In genomic region chr5:30243741-30244140, GRCm38 (mm10) we compare ENCODE assay signal across 9 mouse cellular contexts. TPM values are rescaled to one million over a fixed set of nuclear protein-coding genes. Genes with fewer than 3 reads are reported as not detected.
DNase-seq lines count a peak whose midpoint lies in the region; ATAC-seq and TF ChIP-seq lines count a peak whose summit lies in the region.
"Had no signal": no experiment of that assay in that cellular context is flagged by ENCODE, and none has a peak within 500 bp of the region (broad histone marks: within the 10 kb centered on the region; RNA-seq: fewer than 3 reads in every experiment).

No protein-coding gene starts in this region.

- H3K4me3 ChIP-seq in hindbrain, embryonic 11.5 days (ENCODE audit: low read depth, low read length) = no peak overlapping the region
- H3K4me3 ChIP-seq in hindbrain, embryonic 16.5 days (ENCODE audit: low read length) = no peak overlapping the region
- H3K4me3 ChIP-seq in liver, embryonic 14.5 days (ENCODE audit: insufficient read depth in 1 of 2, low read depth in 2 of 2, low read length in 2 of 2) = no peak overlapping the region

- no peaks in the 10 kb centered on the region for H3K36me3 ChIP-seq in hindbrain, embryonic 11.5 days (ENCODE audit: control insufficient read depth, insufficient read depth, low read length)
- H3K36me3 ChIP-seq in hindbrain, embryonic 16.5 days (ENCODE audit: control insufficient read depth, insufficient read depth, low read length) = no peaks in the 10 kb centered on the region
- H3K36me3 ChIP-seq in liver, embryonic 14.5 days (replicated peaks; ENCODE audit: control insufficient read depth, insufficient read depth, low read depth) = no peaks in the 10 kb centered on the region

- H3K9ac ChIP-seq in hindbrain, embryonic 11.5 days (ENCODE audit: low read depth, low read length) = no peak overlapping the region
- H3K9ac ChIP-seq in hindbrain, embryonic 16.5 days (ENCODE audit: low read depth, low read length) = no peak overlapping the region
- no peak overlapping the region for H3K9ac ChIP-seq in liver, embryonic 14.5 days (replicated peaks)

- H3K27me3 ChIP-seq in hindbrain, embryonic 11.5 days (ENCODE audit: control insufficient read depth, insufficient read depth, low read length) = no peaks in the 10 kb centered on the region
- H3K27me3 ChIP-seq in hindbrain, embryonic 16.5 days (replicated peaks; ENCODE audit: control insufficient read depth, insufficient read depth, low read length) = no peaks in the 10 kb centered on the region
- no peaks in the 10 kb centered on the region for H3K27me3 ChIP-seq in liver, embryonic 14.5 days (ENCODE audit: control insufficient read depth, insufficient read depth, low read length)

- peak; percentile 27 for DNase-seq in hindbrain, embryonic 11.5 days (ENCODE audit: low spot score)
- peak; percentile 38 for DNase-seq in A20 (ENCODE audit: low read depth, low spot score)
- peak; percentile 59 for DNase-seq in R1 (ENCODE audit: low read depth, low spot score)
- no peak for DNase-seq in liver, embryonic 14.5 days (ENCODE audit: low read depth in 3 of 3, low spot score in 3 of 3)
- no peak for DNase-seq in right cerebral cortex, postnatal 36 days (ENCODE audit: low spot score in 2 of 2)
- no peak for DNase-seq in layer of hippocampus, postnatal 36 days

- no peaks in the 10 kb centered on the region for H3K9me3 ChIP-seq in hindbrain, embryonic 11.5 days (ENCODE audit: control insufficient read depth, low read length)
- H3K9me3 ChIP-seq in hindbrain, embryonic 16.5 days (ENCODE audit: control insufficient read depth, low read length) = no peaks in the 10 kb centered on the region
- H3K9me3 ChIP-seq in liver, embryonic 14.5 days (ENCODE audit: control insufficient read depth, low read length) = no peaks in the 10 kb centered on the region

- 73% methylated on average over 9 of the region's 9 CpGs for WGBS in hindbrain, embryonic 11.5 days
- 56% methylated on average over 9 of the region's 9 CpGs for WGBS in hindbrain, embryonic 16.5 days
- WGBS in liver, embryonic 14.5 days (ENCODE audit: insufficient replicate concordance) = 28% methylated on average over 9 of the region's 9 CpGs

- H3K4me2 ChIP-seq in hindbrain, embryonic 11.5 days (replicated peaks; ENCODE audit: low read depth, low read length) = no peak overlapping the region
- H3K4me2 ChIP-seq in hindbrain, embryonic 16.5 days (ENCODE audit: low read length) = no peak overlapping the region
- no peak overlapping the region for H3K4me2 ChIP-seq in liver, embryonic 14.5 days (ENCODE audit: low read depth)

- TF ChIP-seq EP300 in liver, embryonic 14.5 days (IDR thresholded peaks at IDR 0.05; ENCODE audit: low read depth) = no peak

- no peak for ATAC-seq in hindbrain, embryonic 11.5 days (ENCODE audit: low FRiP score)
- no peak for ATAC-seq in hindbrain, embryonic 16.5 days
- ATAC-seq in liver, embryonic 14.5 days (ENCODE audit: insufficient read depth) = no peak
- ATAC-seq in inflammation-experienced regulatory T-cells, adult 6 months = no peak

- TF ChIP-seq CTCF in liver, embryonic 14.5 days (IDR thresholded peaks at IDR 0.05; ENCODE audit: low read depth) = peak; percentile 67

- H3K27ac ChIP-seq in hindbrain, embryonic 11.5 days (ENCODE audit: low read depth, low read length) = no peak overlapping the region
- H3K27ac ChIP-seq in hindbrain, embryonic 16.5 days (ENCODE audit: low read depth, low read length) = no peak overlapping the region
- no peak overlapping the region for H3K27ac ChIP-seq in liver, embryonic 14.5 days

- H3K4me1 ChIP-seq in hindbrain, embryonic 11.5 days (replicated peaks; ENCODE audit: control insufficient read depth, insufficient read depth, low read length) = no peaks in the 10 kb centered on the region
- peaks cover 2% of the 10 kb centered on the region; the same call in 1 of the 2 replicates for H3K4me1 ChIP-seq in hindbrain, embryonic 16.5 days (ENCODE audit: control insufficient read depth, insufficient read depth, low read depth, low read length)
- H3K4me1 ChIP-seq in liver, embryonic 14.5 days (replicated peaks; ENCODE audit: control insufficient read depth in 2 of 2, insufficient read depth in 2 of 2, low read length in 1 of 2) = peaks cover 17 to 23% of the 10 kb centered on the region in 2 experiments

RNA-seq across cellular contexts. Expression of gene Selenoi, which starts 11.4 kb away (rescaled TPM):
- polyA plus RNA-seq in hindbrain, embryonic 11.5 days (2014; fragmentation: Nextera tagmentation; extraction: Ambion mirVana) = 24.0 and 25.4 TPM in 2 replicates
- 26.5 and 29.8 TPM in 2 replicates for polyA plus RNA-seq in hindbrain, embryonic 16.5 days (2015; fragmentation: Nextera tagmentation; extraction: Ambion mirVana)
- 13.3 and 13.5 TPM in 2 replicates for polyA plus RNA-seq in liver, embryonic 14.5 days (2012; rRNA removed)
- 12.5 and 14.8 TPM in 2 replicates for polyA plus RNA-seq in liver, embryonic 14.5 days (2014; fragmentation: Nextera tagmentation; extraction: Ambion mirVana)
- 10 to 100 TPM; 18.1 to 26.0 (median 25.3) TPM for polyA plus RNA-seq in inflammation-experienced regulatory T-cells, adult 6 months (2017; shearing (Covaris generic))
- 10 to 100 TPM; 41.7 to 45.7 TPM for total RNA-seq in layer of hippocampus, postnatal 36 days (2021)

RNA-seq across cellular contexts. Expression of gene Drc1, which starts 37.4 kb away (rescaled TPM):
- 1.4 and 2.9 TPM in 2 replicates for polyA plus RNA-seq in hindbrain, embryonic 11.5 days (2014; fragmentation: Nextera tagmentation; extraction: Ambion mirVana)
- 6.3 and 7.0 TPM in 2 replicates for polyA plus RNA-seq in hindbrain, embryonic 16.5 days (2015; fragmentation: Nextera tagmentation; extraction: Ambion mirVana)
- polyA plus RNA-seq in liver, embryonic 14.5 days (2012; rRNA removed) = 0.67 and 0.73 TPM in 2 replicates
- 0.98 and 1.4 TPM in 2 replicates for polyA plus RNA-seq in liver, embryonic 14.5 days (2014; fragmentation: Nextera tagmentation; extraction: Ambion mirVana)
- polyA plus RNA-seq in inflammation-experienced regulatory T-cells, adult 6 months (2017; shearing (Covaris generic)) = 1 to 10 TPM in 2 of 3 experiments, under 1 TPM in 1; 0.50 to 3.1 (median 1.5) TPM
- 1 to 10 TPM; 8.7 to 9.3 TPM for total RNA-seq in layer of hippocampus, postnatal 36 days (2021)

RNA-seq across cellular contexts. Expression of gene Adgrf3, which starts 38.2 kb away (rescaled TPM):
- polyA plus RNA-seq in hindbrain, embryonic 11.5 days (2014; fragmentation: Nextera tagmentation; extraction: Ambion mirVana) = not detected in 2 replicates
- polyA plus RNA-seq in hindbrain, embryonic 16.5 days (2015; fragmentation: Nextera tagmentation; extraction: Ambion mirVana) = not detected in 2 replicates
- 0.01 and 0.02 TPM in 2 replicates for polyA plus RNA-seq in liver, embryonic 14.5 days (2012; rRNA removed)
- not detected in 2 replicates for polyA plus RNA-seq in liver, embryonic 14.5 days (2014; fragmentation: Nextera tagmentation; extraction: Ambion mirVana)
- polyA plus RNA-seq in inflammation-experienced regulatory T-cells, adult 6 months (2017; shearing (Covaris generic)) = under 1 TPM in 1 of 3 experiments, not detected in 2; 0.32 TPM
- not detected for total RNA-seq in layer of hippocampus, postnatal 36 days (2021)
- total RNA-seq: layer of hippocampus, postnatal 14 days had no signal

Comparison
In these comparisons a context has a peak if more than half of its experiments do, and no peak if none do; other contexts are left out.
1. DNase-seq: peak in hindbrain, embryonic 11.5 days (single experiment), A20 (single experiment) and R1 (single experiment); none in liver, embryonic 14.5 days (0 of 3), right cerebral cortex, postnatal 36 days (0 of 2) and layer of hippocampus, postnatal 36 days (0 of 2).